Mouse (Mus musculus) effector memory CD4-positive, alpha-beta T cell, adult 7 months (primary cell): Measurements from ENCODE around the gene Arhgef40. TPM values are rescaled to one million over a fixed set of nuclear protein-coding genes. Genes with fewer than 3 reads are reported as not detected.

Experiments
- polyA plus RNA-seq: library from polyadenylated mRNA; unstranded; fragments of 100-300 nt; shearing (Covaris generic); gene quantifications from one replicate; pipeline ENCODE4 v1.2.1, GENCODE M21; 2017

Arhgef40 gene
- polyA plus RNA-seq: 1.1 TPM

GRCm38 (mm10) chr14:51984247-51985231 is at the start of gene Arhgef40:
Arhgef40 (plus strand) TSS chr14:51984719.

DNA sequence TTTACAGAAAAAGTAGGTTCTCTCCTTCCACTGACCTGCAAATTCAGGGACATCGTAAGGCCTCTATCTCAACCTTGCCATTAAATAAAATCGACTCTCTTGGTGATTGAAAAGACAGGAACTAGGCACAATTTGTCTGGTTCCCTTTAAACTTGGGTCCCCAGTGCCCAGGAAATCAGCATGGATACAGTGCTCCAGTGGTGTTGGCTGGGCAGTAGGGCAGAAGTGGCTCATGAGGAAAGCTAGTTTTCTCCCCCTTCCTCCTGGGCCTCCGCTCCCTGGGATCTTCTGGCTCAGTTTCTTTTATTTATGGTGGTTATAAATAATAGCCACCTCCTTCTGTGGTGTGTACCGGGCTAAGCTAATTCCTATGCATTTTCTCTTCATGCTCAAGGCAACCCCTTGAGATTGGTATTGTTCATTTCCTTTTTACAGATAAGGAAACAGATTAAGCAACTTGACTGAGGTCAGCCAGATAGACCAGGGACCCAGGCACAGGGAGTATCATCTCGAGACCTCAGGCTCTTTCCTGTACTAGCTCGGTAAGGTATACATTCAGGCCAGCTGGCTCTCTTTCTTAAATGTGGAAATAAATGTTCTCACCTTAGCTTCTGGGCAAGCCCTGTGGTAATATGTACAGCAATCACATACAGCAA is 31.1 kb downstream of the Arhgef40 start, which contains the start of gene Tmem253:
TSS of gene Tmem253 (plus strand) at position 214 of the 656 bp plus-strand sequence.

GRCm38 (mm10) chr14:52020486-52021137 is 36.1 kb downstream of the Arhgef40 start, which contains the start of gene Zfp219:
Zfp219 (minus strand) TSS chr14:52020733.

DNA sequence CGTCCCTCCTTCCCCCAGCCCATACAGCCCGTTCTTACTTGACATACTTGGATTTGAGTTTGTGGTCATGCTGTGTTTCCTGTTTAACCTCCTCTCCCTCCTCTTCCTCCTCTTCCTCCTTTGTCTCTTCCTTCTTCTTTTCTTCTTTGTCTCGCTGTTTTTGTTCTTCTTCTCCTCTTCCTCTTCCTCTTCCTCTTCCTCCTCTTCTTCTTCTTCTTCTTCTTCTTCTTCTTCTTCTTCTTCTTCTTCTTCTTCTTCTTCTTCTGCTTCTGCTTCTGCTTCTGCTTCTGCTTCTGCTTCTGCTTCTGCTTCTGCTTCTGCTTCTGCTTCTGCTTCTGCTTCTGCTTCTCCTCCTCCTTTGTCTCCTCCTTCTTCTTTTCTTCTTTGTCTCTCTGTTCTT is 57.8 kb downstream of the Arhgef40 start, which contains the start of gene Olfr221:
TSS of gene Olfr221 (minus strand) at position 101 of the 400 bp plus-strand sequence.

Other genes starting within 250 kb of the Arhgef40 start
- not detected for gene Ang4, start 211.1 kb upstream of the Arhgef40 start, polyA plus RNA-seq
- gene AY358078, start 184.7 kb upstream of the Arhgef40 start, polyA plus RNA-seq: not detected
- 0.59 TPM for gene Ear6, start 131.0 kb upstream of the Arhgef40 start, polyA plus RNA-seq
- gene Mettl17, start 99.9 kb upstream of the Arhgef40 start, polyA plus RNA-seq: 38.5 TPM
- not detected for gene Slc39a2, start 91.8 kb upstream of the Arhgef40 start, polyA plus RNA-seq
- 11.3 TPM for gene Ndrg2, start 70.6 kb upstream of the Arhgef40 start, polyA plus RNA-seq
- gene Tppp2, start 66.3 kb upstream of the Arhgef40 start, polyA plus RNA-seq: not detected
- gene Rnase13, start 61.9 kb upstream of the Arhgef40 start, polyA plus RNA-seq: not detected
- not detected for gene Tmem253, start 30.9 kb downstream of the Arhgef40 start, polyA plus RNA-seq
- gene Zfp219, start 36.0 kb downstream of the Arhgef40 start, polyA plus RNA-seq: 13.6 TPM
- not detected for gene Olfr221, start 57.7 kb downstream of the Arhgef40 start, polyA plus RNA-seq
- 483 TPM for gene Hnrnpc, start 119.3 kb downstream of the Arhgef40 start, polyA plus RNA-seq
- gene Rpgrip1, start 126.0 kb downstream of the Arhgef40 start, polyA plus RNA-seq: 7.9 TPM
- 12.5 TPM for gene Supt16, start 212.7 kb downstream of the Arhgef40 start, polyA plus RNA-seq